Mouse (Mus musculus) heart, adult 2 months (tissue): Measurements from ENCODE around the gene Tmem179b. TPM values are rescaled to one million over a fixed set of nuclear protein-coding genes. Genes with fewer than 3 reads are reported as not detected.

Experiments
- DNase-seq, 2 experiments: peaks; one replicate each; pipeline ENCODE4 v3.0.0; 2021
- H3K27ac ChIP-seq: fragments of 200-600 bp; 2 replicates; pipeline ENCODE4 v1.8.1; 2022
- H3K27me3 ChIP-seq: fragments of 200-500 bp; 2 replicates; pipeline ENCODE4 v1.6.1; 2012; ENCODE audit warnings: mild to moderate bottlenecking, low read length, inconsistent platforms, mixed read lengths; ENCODE audit not compliant: control insufficient read depth, insufficient read depth
- H3K36me3 ChIP-seq: fragments of 200-500 bp; 2 replicates; pipeline ENCODE4 v1.6.1; 2012; ENCODE audit warnings: low read length, inconsistent platforms; ENCODE audit not compliant: control insufficient read depth, insufficient read depth
- H3K4me1 ChIP-seq: fragments of 200-500 bp; 2 replicates; pipeline ENCODE4 v1.6.1; 2011; ENCODE audit warnings: low read length; ENCODE audit not compliant: control insufficient read depth, insufficient read depth
- H3K4me3 ChIP-seq: fragments of 200-600 bp; 2 replicates; pipeline ENCODE4 v1.8.1; 2022
- H3K79me2 ChIP-seq: fragments of 200-500 bp; replicated peaks from 2 replicates; pipeline ENCODE4 v1.6.1; 2012; ENCODE audit warnings: mild to moderate bottlenecking, inconsistent platforms, low read length, moderate library complexity, mixed read lengths; ENCODE audit not compliant: control insufficient read depth, insufficient read depth
- H3K9ac ChIP-seq: fragments of 200-500 bp; 2 replicates; pipeline ENCODE4 v1.6.1; 2012; ENCODE audit warnings: low read depth, mild to moderate bottlenecking, control low read depth, inconsistent platforms, low read length, mixed read lengths
- CTCF ChIP-seq: fragments of 200-600 bp; IDR thresholded peaks from 2 replicates; pipeline ENCODE4 v1.8.1; 2022; ENCODE audit warnings: antibody characterized with exemption, mild to moderate bottlenecking, moderate library complexity
- EP300 ChIP-seq: fragments of 200-500 bp; IDR thresholded peaks from 2 replicates; pipeline ENCODE4 v1.6.1; 2011; ENCODE audit warnings: low read depth, low read length, control low read depth; ENCODE audit not compliant: insufficient read depth
- POLR2A ChIP-seq: fragments of 200-500 bp; IDR thresholded peaks from 2 replicates; pipeline ENCODE4 v1.6.1; 2011; ENCODE audit warnings: mild to moderate bottlenecking, low read depth, low read length, control low read depth; ENCODE audit not compliant: insufficient read depth
- WGBS: fragments of 180-500 bp; shearing (Covaris S2); methylation state at CpG from one replicate; pipeline ENCODE4 v1.1.7; 2018; 5-methylcytosine and 5-hydroxymethylcytosine counted together
- intact Hi-C: fragments of 180-260 bp; cut with DNase I; formaldehyde crosslinking; loops from one replicate; pipeline ENCODE4 v1.15.1; 2025
- polyA plus RNA-seq: library from polyadenylated mRNA; depleted of rRNA; stranded (reverse); fragments of >200 nt; gene quantifications from 2 replicates; pipeline ENCODE4 v1.2.3, GENCODE M21; 2012
- total RNA-seq, 2 experiments: library from RNA; stranded (reverse); gene quantifications; 2 replicates each; pipeline ENCODE4 v1.2.3; 2021

Tmem179b gene
- total and polyA plus RNA-seq, 3 experiments, result 14.8 to 44.5 (median 17.1) TPM

GRCm38 (mm10) chr19:8818801-8819595, 44.7 kb upstream of the Tmem179b start, which contains the start of gene Ttc9c:
Ttc9c (minus strand) TSS chr19:8819333.
- Histone ChIP-seq H3K4me1 (peaks cover 7% of the 10 kb centered on the region), H3K4me3 (peak within 1 kb of the TSS; percentile 86), H3K9ac (peak within 1 kb of the TSS; percentile 93), H3K79me2 (peaks cover 1% of the 10 kb centered on the region; the same call in 1 of the 2 replicates), H3K27me3 (no peaks in the 10 kb centered on the region), H3K27ac (peak within 1 kb of the TSS; percentile 97), H3K36me3 (peaks cover 20% of the 10 kb centered on the region)
- peak; percentile 91 to 98 for DNase-seq
- under 1% methylated on average over 33 of the region's 33 CpGs for WGBS
- intact Hi-C loops, result loop anchor here (2.0 to 5.0 kb wide), 5 partner anchors 16 to 97 kb away; partner anchors contain the start of genes 1700092M07Rik, Nxf1, Slc3a2 and Stx5a
- peak; percentile 79 for TF ChIP-seq EP300
- TF ChIP-seq CTCF, result no peak
- TF ChIP-seq POLR2A, result peak; percentile 82

- DNase-seq, result no peak
- WGBS, result 9% methylated on average over 14 of the region's 14 CpGs
- intact Hi-C loops, result loop anchor here (2.0 to 5.0 kb wide), 5 partner anchors 16 to 96 kb away; partner anchors contain the start of genes 1700092M07Rik, Nxf1, Slc3a2 and Stx5a
Measured at GRCm38 (mm10) chr19:8818301-8818798, 44.1 kb upstream of the Tmem179b start.

DNA sequence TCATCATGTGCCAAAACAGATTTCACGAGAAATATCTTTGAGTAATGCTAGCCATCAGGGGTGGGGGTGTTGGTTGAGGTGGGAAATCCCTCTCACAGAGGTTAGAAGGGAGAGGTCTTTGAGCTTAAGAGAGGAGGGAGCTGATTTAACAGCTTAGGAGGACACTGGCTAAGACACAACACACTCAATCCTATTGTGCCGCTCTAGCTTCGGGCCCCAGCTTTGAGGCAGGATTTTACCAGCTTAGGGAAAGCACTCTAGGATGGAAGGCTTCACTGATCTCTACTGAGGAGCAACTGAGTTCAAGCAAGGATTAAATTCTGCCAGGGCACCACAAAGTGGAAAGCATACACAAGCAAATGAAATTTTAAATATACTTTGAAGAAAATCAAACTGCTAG, 42.7 kb upstream of the Tmem179b start:
- H3K4me3 ChIP-seq, result no peak overlapping the region
- WGBS, result 61% methylated on average over 3 of the region's 3 CpGs
- no peaks in the 10 kb centered on the region for H3K27me3 ChIP-seq
- H3K36me3 ChIP-seq, result peaks cover 6% of the 10 kb centered on the region
- intact Hi-C loops, result loop anchor here (5.0 kb wide), 4 partner anchors 45 to 95 kb away; partner anchors contain the start of genes 1700092M07Rik, Nxf1, Slc3a2 and Stx5a
- DNase-seq, result no peak
- no peak overlapping the region for H3K9ac ChIP-seq
- H3K4me1 ChIP-seq, result peaks cover 5% of the 10 kb centered on the region
- no peak for TF ChIP-seq EP300
- no peak for TF ChIP-seq CTCF
- no peak for TF ChIP-seq POLR2A
- H3K27ac ChIP-seq, result no peak overlapping the region
- peaks cover 1% of the 10 kb centered on the region; the same call in 1 of the 2 replicates for H3K79me2 ChIP-seq

More at GRCm38 (mm10) chr19:8818301-8818798, 44.1 kb upstream of the Tmem179b start:
- TF ChIP-seq POLR2A, result no peak
- TF ChIP-seq CTCF, result no peak
- TF ChIP-seq EP300, result no peak
- Histone ChIP-seq H3K4me1 (peaks cover 7% of the 10 kb centered on the region), H3K4me3 (peak overlapping the region; percentile 86), H3K36me3 (peaks cover 18% of the 10 kb centered on the region), H3K9ac (peak overlapping the region; percentile 62), H3K27me3 (no peaks in the 10 kb centered on the region), H3K79me2 (peaks cover 1% of the 10 kb centered on the region; the same call in 1 of the 2 replicates), H3K27ac (peak overlapping the region; percentile 97)

- intact Hi-C loops, result loop anchor here (5.0 kb wide), 4 partner anchors 44 to 94 kb away; partner anchors contain the start of genes 1700092M07Rik, Nxf1, Slc3a2 and Stx5a
- Histone ChIP-seq H3K27ac (no peak overlapping the region), H3K36me3 (peaks cover 6% of the 10 kb centered on the region; the same call in 1 of the 2 replicates), H3K9ac (no peak overlapping the region), H3K27me3 (no peaks in the 10 kb centered on the region), H3K4me3 (no peak overlapping the region), H3K4me1 (peaks cover 3% of the 10 kb centered on the region), H3K79me2 (peaks cover 1% of the 10 kb centered on the region; the same call in 1 of the 2 replicates)
- TF ChIP-seq CTCF (no peak), EP300 (no peak), POLR2A (no peak)
- WGBS, result 69% methylated on average over 11 of the region's 11 CpGs
- DNase-seq, result no peak
Measured at GRCm38 (mm10) chr19:8815812-8816211, 41.5 kb upstream of the Tmem179b start.

DNA sequence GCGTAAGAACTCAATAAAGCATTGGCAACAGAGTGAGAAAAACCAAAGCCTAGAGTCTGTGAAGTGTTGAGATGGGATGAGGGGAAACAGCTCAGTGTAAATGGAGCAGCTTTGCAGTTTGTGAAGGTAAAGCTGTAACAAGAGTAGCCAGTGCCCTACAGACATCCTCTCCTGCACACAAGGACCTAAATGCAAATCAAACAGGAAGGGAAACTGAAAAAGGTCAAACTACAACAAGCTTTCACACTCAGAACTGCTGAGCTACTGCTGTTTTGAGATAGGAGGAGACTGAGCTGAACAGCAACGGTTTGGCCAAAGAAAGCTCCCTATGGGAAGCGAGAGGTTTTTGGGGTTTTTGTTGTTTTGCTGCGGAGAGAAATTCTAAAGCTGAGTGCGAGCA, 32.5 kb upstream of the Tmem179b start:
- Histone ChIP-seq H3K9ac (no peak overlapping the region), H3K4me3 (no peak overlapping the region), H3K4me1 (no peaks in the 10 kb centered on the region; the same call in 1 of the 2 replicates), H3K27ac (no peak overlapping the region), H3K27me3 (no peaks in the 10 kb centered on the region), H3K36me3 (peaks cover 2% of the 10 kb centered on the region; the same call in 1 of the 2 replicates), H3K79me2 (0 out of 2 replicates have a peak, but pooled peaks cover 1% of the 10 kb centered on the region)
- intact Hi-C loops, result no loop called here
- no peak for DNase-seq
- 86% methylated on average over 5 of the region's 5 CpGs for WGBS
- TF ChIP-seq EP300 (no peak), CTCF (no peak), POLR2A (no peak)
